Mouse (Mus musculus) c-Kit-positive CD71-positive TER-119-positive erythroid progenitor cells, embryonic 14.5 days (primary cell): ENCODE results near the gene Gpatch2.

ENCODE experiments used
- DNase-seq: peaks from one replicate; pipeline ENCODE4 v3.0.0-alpha.2; 2013; ENCODE audit warnings: low spot score

The Gpatch2 gene

GRCm38 (mm10) chr1:187215181-187216116 is at the start of gene Gpatch2, which contains the start of gene Spata17:
Gene Gpatch2, plus strand, starts transcription at chr1:187215508.
Gene Spata17, minus strand, starts transcription at chr1:187215465.
- DNase-seq = peak; percentile 79

GRCm38 (mm10) chr1:187169646-187170045 is 45.7 kb upstream of the Gpatch2 start:
- DNase-seq = no peak

GRCm38 (mm10) chr1:187170361-187170760 is 44.9 kb upstream of the Gpatch2 start:
- no peak for DNase-seq

GRCm38 (mm10) chr1:187175991-187176390 is 39.3 kb upstream of the Gpatch2 start:
- no peak for DNase-seq

GRCm38 (mm10) chr1:187178546-187178945 is 36.8 kb upstream of the Gpatch2 start:
- DNase-seq = no peak

- DNase-seq = no peak
These were observed 9.8 kb upstream of the Gpatch2 start for GRCm38 (mm10) chr1:187205506-187205905.

GRCm38 (mm10) chr1:187209496-187209895 is 5.8 kb upstream of the Gpatch2 start:
- no peak for DNase-seq

- DNase-seq = no peak
These were observed 4.6 kb upstream of the Gpatch2 start for GRCm38 (mm10) chr1:187210736-187211135.

- DNase-seq = no peak
These were observed 1.5 kb downstream of the Gpatch2 start for GRCm38 (mm10) chr1:187216620-187217410.

- no peak for DNase-seq
These were observed 5.4 kb downstream of the Gpatch2 start for GRCm38 (mm10) chr1:187220756-187221155.

GRCm38 (mm10) chr1:187226328-187227025 is 11.2 kb downstream of the Gpatch2 start:
- DNase-seq = no peak

GRCm38 (mm10) chr1:187228414-187229146 is 13.3 kb downstream of the Gpatch2 start:
- no peak for DNase-seq

GRCm38 (mm10) chr1:187230255-187230654 is 14.9 kb downstream of the Gpatch2 start:
- DNase-seq = no peak

- DNase-seq = no peak
These were observed 17.1 kb downstream of the Gpatch2 start for GRCm38 (mm10) chr1:187232196-187232955.

- DNase-seq = no peak
These were observed 17.8 kb downstream of the Gpatch2 start for GRCm38 (mm10) chr1:187232996-187233615.

- no peak for DNase-seq
These were observed 19.9 kb downstream of the Gpatch2 start for GRCm38 (mm10) chr1:187235161-187235560.

GRCm38 (mm10) chr1:187236296-187236695 is 21.0 kb downstream of the Gpatch2 start:
- DNase-seq = no peak

- DNase-seq = no peak
These were observed 22.8 kb downstream of the Gpatch2 start for GRCm38 (mm10) chr1:187238061-187238460.

GRCm38 (mm10) chr1:187240304-187240703 is 25.0 kb downstream of the Gpatch2 start:
- no peak for DNase-seq

GRCm38 (mm10) chr1:187241329-187241728 is 26.0 kb downstream of the Gpatch2 start:
- no peak for DNase-seq
